Mouse (Mus musculus): Measurements from ENCODE around the gene Cacnb2. TPM values are rescaled to one million over a fixed set of nuclear protein-coding genes. Genes with fewer than 3 reads are reported as not detected.

Cacnb2 gene
- total and polyA plus RNA-seq, 2 experiments, result 0.06 to 0.46 TPM

DNA sequence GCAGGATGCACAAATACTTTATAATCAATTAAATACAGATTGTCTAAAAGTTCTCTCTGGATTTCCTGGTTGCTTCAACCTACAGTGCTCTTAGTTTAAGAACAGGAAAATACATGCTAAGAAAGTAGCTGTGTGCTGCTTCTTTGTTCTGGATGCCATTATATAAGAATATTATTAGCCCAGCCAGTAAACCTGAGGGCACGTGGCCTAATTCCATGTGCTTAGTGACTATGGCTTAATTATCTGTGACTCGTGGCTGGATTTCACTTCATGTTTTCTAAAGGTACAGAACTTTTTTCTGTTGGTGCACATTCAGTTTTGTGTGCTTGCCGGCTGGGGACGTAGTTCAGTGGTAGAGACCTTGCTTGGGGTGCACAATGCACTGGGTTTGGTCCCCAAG lies 222.3 kb downstream of the Cacnb2 start:
- no peaks in the 10 kb centered on the region for H3K79me2 ChIP-seq (ENCODE audit: control insufficient read depth, insufficient read depth, low read length)
- H3K27ac ChIP-seq (replicated peaks; ENCODE audit: insufficient read depth, low read depth, low read length), result no peak overlapping the region
- no peak for DNase-seq (ENCODE audit: extremely low read depth, low read depth, low spot score)
- H3K9ac ChIP-seq (ENCODE audit: low read depth, low read length), result no peak overlapping the region
- H3K4me1 ChIP-seq (ENCODE audit: control insufficient read depth, insufficient read depth, low read length), result no peaks in the 10 kb centered on the region
- 87% methylated on average over 4 of the region's 4 CpGs for WGBS
- H3K36me3 ChIP-seq (ENCODE audit: control insufficient read depth, insufficient read depth, low read length), result no peaks in the 10 kb centered on the region
- no peaks in the 10 kb centered on the region for H3K27me3 ChIP-seq (ENCODE audit: control insufficient read depth, insufficient read depth, low read length)
- H3K4me3 ChIP-seq (ENCODE audit: insufficient read depth, low read depth, low read length), result no peak overlapping the region
- TF ChIP-seq POLR2A (IDR thresholded peaks at IDR 0.05; ENCODE audit: extremely low read depth, insufficient read depth, low read length) (no peak), CTCF (IDR thresholded peaks at IDR 0.05; ENCODE audit: low read depth, low read length) (no peak)

- Histone ChIP-seq H3K36me3 (ENCODE audit: control insufficient read depth, insufficient read depth, low read length) (no peaks in the 10 kb centered on the region), H3K27ac (replicated peaks; ENCODE audit: insufficient read depth, low read depth, low read length) (no peak overlapping the region), H3K79me2 (ENCODE audit: control insufficient read depth, insufficient read depth, low read length) (no peaks in the 10 kb centered on the region), H3K27me3 (ENCODE audit: control insufficient read depth, insufficient read depth, low read length) (no peaks in the 10 kb centered on the region), H3K9ac (ENCODE audit: low read depth, low read length) (no peak overlapping the region), H3K4me1 (ENCODE audit: control insufficient read depth, insufficient read depth, low read length) (no peaks in the 10 kb centered on the region), H3K4me3 (ENCODE audit: insufficient read depth, low read depth, low read length) (no peak overlapping the region)
- TF ChIP-seq CTCF (IDR thresholded peaks at IDR 0.05; ENCODE audit: low read depth, low read length), result no peak
- TF ChIP-seq POLR2A (IDR thresholded peaks at IDR 0.05; ENCODE audit: extremely low read depth, insufficient read depth, low read length), result no peak
- WGBS, result 59% methylated on average over 3 of the region's 3 CpGs
- no peak for DNase-seq (ENCODE audit: extremely low read depth, low read depth, low spot score)
Measured at GRCm38 (mm10) chr2:14829451-14829850, 226.6 kb downstream of the Cacnb2 start.

- WGBS, result 58% methylated on average over 2 of the region's 2 CpGs
- no peak for DNase-seq (ENCODE audit: extremely low read depth, low read depth, low spot score)
- Histone ChIP-seq H3K79me2 (ENCODE audit: control insufficient read depth, insufficient read depth, low read length) (no peaks in the 10 kb centered on the region), H3K9ac (ENCODE audit: low read depth, low read length) (no peak overlapping the region), H3K36me3 (ENCODE audit: control insufficient read depth, insufficient read depth, low read length) (no peaks in the 10 kb centered on the region), H3K4me3 (ENCODE audit: insufficient read depth, low read depth, low read length) (no peak overlapping the region), H3K27me3 (ENCODE audit: control insufficient read depth, insufficient read depth, low read length) (no peaks in the 10 kb centered on the region), H3K27ac (replicated peaks; ENCODE audit: insufficient read depth, low read depth, low read length) (no peak overlapping the region), H3K4me1 (ENCODE audit: control insufficient read depth, insufficient read depth, low read length) (no peaks in the 10 kb centered on the region)
- TF ChIP-seq POLR2A (IDR thresholded peaks at IDR 0.05; ENCODE audit: extremely low read depth, insufficient read depth, low read length) (no peak), CTCF (IDR thresholded peaks at IDR 0.05; ENCODE audit: low read depth, low read length) (no peak)
Measured at GRCm38 (mm10) chr2:14831308-14831707, 228.4 kb downstream of the Cacnb2 start.

GRCm38 (mm10) chr2:14834700-14835317 lies 231.9 kb downstream of the Cacnb2 start:
- WGBS, result 77% methylated on average over 5 of the region's 5 CpGs
- Histone ChIP-seq H3K79me2 (ENCODE audit: control insufficient read depth, insufficient read depth, low read length) (no peaks in the 10 kb centered on the region), H3K9ac (ENCODE audit: low read depth, low read length) (no peak overlapping the region), H3K27me3 (ENCODE audit: control insufficient read depth, insufficient read depth, low read length) (no peaks in the 10 kb centered on the region), H3K36me3 (ENCODE audit: control insufficient read depth, insufficient read depth, low read length) (no peaks in the 10 kb centered on the region), H3K27ac (replicated peaks; ENCODE audit: insufficient read depth, low read depth, low read length) (no peak overlapping the region), H3K4me1 (ENCODE audit: control insufficient read depth, insufficient read depth, low read length) (no peaks in the 10 kb centered on the region), H3K4me3 (ENCODE audit: insufficient read depth, low read depth, low read length) (no peak overlapping the region)
- no peak for TF ChIP-seq CTCF (IDR thresholded peaks at IDR 0.05; ENCODE audit: low read depth, low read length)
- TF ChIP-seq POLR2A (IDR thresholded peaks at IDR 0.05; ENCODE audit: extremely low read depth, insufficient read depth, low read length), result no peak
- no peak for DNase-seq (ENCODE audit: extremely low read depth, low read depth, low spot score)

GRCm38 (mm10) chr2:14841272-14841671 lies 238.4 kb downstream of the Cacnb2 start:
- Histone ChIP-seq H3K4me1 (ENCODE audit: control insufficient read depth, insufficient read depth, low read length) (no peaks in the 10 kb centered on the region), H3K27me3 (ENCODE audit: control insufficient read depth, insufficient read depth, low read length) (no peaks in the 10 kb centered on the region), H3K27ac (replicated peaks; ENCODE audit: insufficient read depth, low read depth, low read length) (no peak overlapping the region), H3K4me3 (ENCODE audit: insufficient read depth, low read depth, low read length) (no peak overlapping the region), H3K79me2 (ENCODE audit: control insufficient read depth, insufficient read depth, low read length) (no peaks in the 10 kb centered on the region), H3K36me3 (ENCODE audit: control insufficient read depth, insufficient read depth, low read length) (no peaks in the 10 kb centered on the region), H3K9ac (ENCODE audit: low read depth, low read length) (no peak overlapping the region)
- WGBS, result 63% methylated on average over 1 of the region's 1 CpGs
- no peak for DNase-seq (ENCODE audit: extremely low read depth, low read depth, low spot score)
- TF ChIP-seq POLR2A (IDR thresholded peaks at IDR 0.05; ENCODE audit: extremely low read depth, insufficient read depth, low read length) (no peak), CTCF (IDR thresholded peaks at IDR 0.05; ENCODE audit: low read depth, low read length) (no peak)

DNA sequence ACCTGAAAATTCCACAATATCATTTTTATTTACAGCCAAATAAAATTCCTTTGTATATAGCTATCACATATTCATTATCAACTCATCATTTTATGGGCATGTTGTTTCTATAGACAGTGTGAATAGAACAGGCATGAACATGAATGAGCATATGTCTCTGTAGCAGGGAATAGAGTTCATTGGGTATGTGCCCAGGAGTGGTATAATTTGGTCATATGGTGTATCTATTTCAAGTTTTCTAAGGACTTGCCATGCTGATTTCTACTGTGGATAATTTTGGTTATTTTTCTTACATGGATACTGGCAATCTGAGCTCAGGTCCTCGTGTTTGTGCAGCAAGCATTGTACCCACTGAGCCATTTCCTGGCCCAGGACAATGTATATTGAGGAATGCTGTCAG lies 243.8 kb downstream of the Cacnb2 start:
- no peak for DNase-seq (ENCODE audit: extremely low read depth, low read depth, low spot score)
- Histone ChIP-seq H3K4me1 (ENCODE audit: control insufficient read depth, insufficient read depth, low read length) (no peaks in the 10 kb centered on the region), H3K4me3 (ENCODE audit: insufficient read depth, low read depth, low read length) (no peak overlapping the region), H3K36me3 (ENCODE audit: control insufficient read depth, insufficient read depth, low read length) (no peaks in the 10 kb centered on the region), H3K27ac (replicated peaks; ENCODE audit: insufficient read depth, low read depth, low read length) (no peak overlapping the region), H3K79me2 (ENCODE audit: control insufficient read depth, insufficient read depth, low read length) (no peaks in the 10 kb centered on the region), H3K27me3 (ENCODE audit: control insufficient read depth, insufficient read depth, low read length) (no peaks in the 10 kb centered on the region), H3K9ac (ENCODE audit: low read depth, low read length) (no peak overlapping the region)
- WGBS, result 54% methylated on average over 1 of the region's 1 CpGs
- TF ChIP-seq CTCF (IDR thresholded peaks at IDR 0.05; ENCODE audit: low read depth, low read length) (no peak), POLR2A (IDR thresholded peaks at IDR 0.05; ENCODE audit: extremely low read depth, insufficient read depth, low read length) (no peak)

Data from liver, adult 2 months (tissue).